Mouse (Mus musculus): ENCODE data around the gene Surf2.

DNA sequence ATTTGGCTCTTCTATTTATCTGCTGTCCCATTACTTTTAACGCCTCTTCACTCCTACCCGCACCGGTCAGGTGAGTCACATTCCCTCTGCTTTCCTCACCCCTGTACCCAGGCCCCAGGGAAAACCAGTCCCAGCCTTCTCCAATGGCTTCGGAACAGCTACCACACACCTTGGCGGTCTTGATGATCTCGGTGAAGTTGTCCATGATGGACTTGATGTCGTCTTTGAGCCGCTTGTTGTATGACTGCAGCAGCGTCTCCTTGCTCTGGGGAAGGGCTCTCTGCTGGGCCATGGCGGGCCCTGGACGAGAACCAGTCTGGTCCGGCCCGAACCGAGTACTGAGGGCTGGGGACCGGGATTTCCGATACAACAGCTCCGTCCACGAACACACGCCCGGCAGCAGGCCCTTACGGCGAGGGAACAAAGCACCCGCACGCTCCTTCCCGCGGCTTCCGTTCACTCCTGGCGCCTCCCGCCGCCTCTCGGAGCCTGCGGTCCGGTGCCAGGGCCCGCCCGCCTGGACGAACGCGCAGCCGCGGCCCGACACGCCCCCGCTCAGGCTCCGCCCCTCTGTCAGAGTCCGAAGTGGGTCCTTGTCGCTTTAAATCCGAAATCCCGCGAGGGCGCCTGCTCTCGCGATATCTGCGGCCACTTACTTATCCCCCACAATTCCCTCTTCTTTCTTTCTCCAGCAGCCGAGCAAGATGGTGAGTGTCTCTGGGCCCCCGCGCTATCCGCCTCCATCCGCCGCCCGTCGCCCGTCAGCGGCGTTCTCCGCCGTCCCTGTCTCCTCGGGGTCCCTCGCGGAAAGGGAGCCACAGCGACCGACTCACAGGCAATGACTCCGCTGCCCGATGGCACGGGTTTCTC lies 5.8 kb upstream of the Surf2 start, which contains the start of the genes Med22 and Rpl7a:
- TF ChIP-seq GATA1 (IDR thresholded peaks at IDR 0.05; ENCODE audit: borderline replicate concordance, low read length) = no peak
- TF ChIP-seq FLI1 (IDR thresholded peaks at IDR 0.05; ENCODE audit: low read length) = no peak
